Mouse (Mus musculus) monocyte, adult 2 months (primary cell): Measurements from ENCODE around the gene Spata9.
"Not testable (repeated sequence)": the region's sequence is repeated elsewhere in the genome, so short reads cannot be mapped to it uniquely, and the experiment has no call there.

Experiments
- DNase-seq, 2 experiments: peaks; one replicate each; pipeline ENCODE4 v3.0.0; 2022; ENCODE audit warnings: low spot score in 2 of 2, low read depth in 1 of 2

Gene Spata9

GRCm38 (mm10) chr13:75966850-75967249, at the start of gene Spata9:
TSS of gene Spata9 (plus strand) at chr13:75967150.
- no peak for DNase-seq

- DNase-seq: no peak
These were observed 39.0 kb upstream of the Spata9 start for GRCm38 (mm10) chr13:75927951-75928350.

- not testable (repeated sequence) for DNase-seq
These were observed 37.9 kb upstream of the Spata9 start for GRCm38 (mm10) chr13:75929071-75929470.

GRCm38 (mm10) chr13:75930023-75930422, 36.9 kb upstream of the Spata9 start:
- DNase-seq: no peak

GRCm38 (mm10) chr13:75930660-75931059, 36.3 kb upstream of the Spata9 start:
- no peak for DNase-seq

- no peak for DNase-seq
These were observed 35.9 kb upstream of the Spata9 start for GRCm38 (mm10) chr13:75931073-75931472.

- DNase-seq: no peak
These were observed 33.7 kb upstream of the Spata9 start for GRCm38 (mm10) chr13:75933287-75933686.

GRCm38 (mm10) chr13:75938866-75939265, 28.1 kb upstream of the Spata9 start:
- no peak for DNase-seq

- no peak for DNase-seq
These were observed 26.0 kb upstream of the Spata9 start for GRCm38 (mm10) chr13:75940791-75941517.

- no peak for DNase-seq
These were observed 25.2 kb upstream of the Spata9 start for GRCm38 (mm10) chr13:75941518-75942295.

GRCm38 (mm10) chr13:75942731-75943130, 24.2 kb upstream of the Spata9 start:
- DNase-seq: no peak

- no peak for DNase-seq
These were observed 23.5 kb upstream of the Spata9 start, which contains the start of gene Rhobtb3 for GRCm38 (mm10) chr13:75943189-75944043. TSS of gene Rhobtb3 (minus strand) at chr13:75943925.

- no peak for DNase-seq
These were observed 22.7 kb upstream of the Spata9 start for GRCm38 (mm10) chr13:75944044-75944820.

GRCm38 (mm10) chr13:75950295-75950694, 16.7 kb upstream of the Spata9 start:
- DNase-seq: no peak

- DNase-seq: no peak
These were observed 11.5 kb upstream of the Spata9 start for GRCm38 (mm10) chr13:75955357-75955992.

GRCm38 (mm10) chr13:75974481-75974880, 7.5 kb downstream of the Spata9 start:
- DNase-seq: no peak

- no peak for DNase-seq
These were observed 8.7 kb downstream of the Spata9 start for GRCm38 (mm10) chr13:75975629-75976028.

- no peak for DNase-seq
These were observed 9.3 kb downstream of the Spata9 start for GRCm38 (mm10) chr13:75976218-75976617.

GRCm38 (mm10) chr13:75976649-75977048, 9.7 kb downstream of the Spata9 start:
- DNase-seq: no peak

GRCm38 (mm10) chr13:75981901-75982300, 15.0 kb downstream of the Spata9 start:
- no peak for DNase-seq
